Mouse (Mus musculus) ES-E14 (cell line): ENCODE measurements around the gene Sez6l2.

Source experiments
- CHD2 ChIP-seq: IDR thresholded peaks from 2 replicates; pipeline ENCODE4 v1.6.1; 2014; ENCODE audit warnings: mild to moderate bottlenecking, low read depth, low read length, inconsistent platforms
- HCFC1 ChIP-seq: IDR thresholded peaks from 2 replicates; pipeline ENCODE4 v1.6.1; 2012; ENCODE audit warnings: low read length, inconsistent platforms, borderline replicate concordance; ENCODE audit not compliant: insufficient read depth
- MAFK ChIP-seq: IDR thresholded peaks from 2 replicates; pipeline ENCODE4 v1.6.1; 2014; ENCODE audit warnings: mild to moderate bottlenecking, low read depth, low read length, inconsistent platforms; ENCODE audit not compliant: insufficient read depth
- ZC3H11A ChIP-seq: IDR thresholded peaks from 2 replicates; pipeline ENCODE4 v1.6.1; 2012; ENCODE audit warnings: low read depth, mild to moderate bottlenecking, inconsistent platforms, low read length, borderline replicate concordance
- ZNF384 ChIP-seq: IDR thresholded peaks from 2 replicates; pipeline ENCODE4 v1.6.1; 2012; ENCODE audit warnings: low read depth, low read length, inconsistent platforms

- TF ChIP-seq ZC3H11A (no peak), HCFC1 (no peak), CHD2 (no peak), MAFK (no peak), ZNF384 (no peak)
Observed at GRCm38 (mm10) chr7:127020031-127020430, 69.7 kb downstream of the Sez6l2 start.
